Mouse (Mus musculus): ENCODE measurements at regions not wholly inside any gene's neighbourhood (a gene's known extent, or its start where the extent isn't known, plus 50 kb on each side); places are given as distances from the start of the nearest gene placed in this dataset.

DNA sequence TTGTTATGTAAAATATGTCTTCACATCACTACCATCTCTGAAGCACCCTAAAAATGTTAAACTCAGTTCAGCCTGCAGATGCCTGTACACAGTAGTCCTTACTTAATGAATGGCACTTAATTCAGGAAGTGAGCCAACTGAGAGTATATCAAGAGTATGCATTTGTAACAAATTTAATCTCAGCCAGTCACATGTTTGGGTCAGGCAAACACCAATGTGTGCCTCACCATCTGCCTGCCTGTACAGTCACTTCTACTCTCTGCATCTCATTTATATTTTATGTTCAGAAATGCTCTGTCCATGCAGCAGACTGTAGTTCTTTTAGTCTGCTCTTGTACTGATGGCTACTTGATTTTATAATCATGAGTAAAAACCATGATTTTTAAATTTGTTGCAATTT is 1135.1 kb downstream of the Hace1 start:
- Histone ChIP-seq H3K27me3 (ENCODE audit: control insufficient read depth, insufficient read depth, low read length) (no peaks in the 10 kb centered on the region), H3K4me3 (no peak overlapping the region), H3K27ac (no peak overlapping the region), H3K9ac (ENCODE audit: low read depth, low read length) (no peak overlapping the region), H3K4me1 (ENCODE audit: control insufficient read depth, insufficient read depth, low read length) (no peaks in the 10 kb centered on the region), H3K79me2 (replicated peaks; ENCODE audit: control insufficient read depth, insufficient read depth, low read length) (no peaks in the 10 kb centered on the region), H3K36me3 (ENCODE audit: control insufficient read depth, insufficient read depth, low read length) (no peaks in the 10 kb centered on the region)
- TF ChIP-seq CTCF (IDR thresholded peaks at IDR 0.05) (no peak), EP300 (IDR thresholded peaks at IDR 0.05; ENCODE audit: insufficient read depth, low read depth, low read length) (no peak), POLR2A (IDR thresholded peaks at IDR 0.05; ENCODE audit: insufficient read depth, low read depth, low read length) (no peak)
- intact Hi-C loops (cut with DNase I), result no loop called here
- DNase-seq, result no peak

DNA sequence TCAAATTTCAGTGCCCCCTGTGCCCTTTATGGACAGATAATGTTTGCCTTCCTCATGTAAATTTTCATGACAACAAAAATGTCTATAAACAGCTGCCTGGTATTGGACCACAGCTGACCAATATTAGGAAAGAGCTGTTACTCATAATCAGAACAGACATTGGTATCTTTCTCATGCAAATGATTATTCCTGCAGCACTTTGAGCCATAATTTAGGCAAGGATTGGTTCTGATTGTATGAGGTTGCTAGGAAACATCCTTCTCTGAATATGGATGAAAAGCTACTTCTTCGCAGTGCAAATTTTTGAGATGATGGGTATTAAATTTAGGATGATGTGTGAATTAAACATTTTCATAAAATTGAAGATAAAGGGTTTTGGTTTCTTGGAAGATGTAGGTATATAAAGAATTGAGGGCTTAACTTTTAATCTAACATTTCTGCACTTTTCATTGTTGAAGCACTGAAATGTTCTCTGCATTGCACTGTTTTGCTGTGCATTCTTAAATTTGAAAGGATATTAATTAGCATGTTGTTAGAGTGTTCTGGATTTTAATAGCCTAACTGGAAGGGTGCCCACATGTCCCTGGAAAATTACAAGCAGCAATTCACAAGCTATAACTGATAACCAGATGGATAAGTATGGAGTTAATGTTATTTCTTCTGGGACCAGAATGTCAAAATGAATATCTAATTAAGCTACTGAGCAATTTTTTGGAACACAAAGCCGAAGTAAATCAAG is 1140.9 kb downstream of the Hace1 start:
- no peak overlapping the region for H3K9ac ChIP-seq (ENCODE audit: low read depth, low read length)
- no peak for DNase-seq
- no peaks in the 10 kb centered on the region for H3K79me2 ChIP-seq (replicated peaks; ENCODE audit: control insufficient read depth, insufficient read depth, low read length)
- no peaks in the 10 kb centered on the region for H3K36me3 ChIP-seq (ENCODE audit: control insufficient read depth, insufficient read depth, low read length)
- H3K4me1 ChIP-seq (ENCODE audit: control insufficient read depth, insufficient read depth, low read length), result no peaks in the 10 kb centered on the region
- TF ChIP-seq EP300 (IDR thresholded peaks at IDR 0.05; ENCODE audit: insufficient read depth, low read depth, low read length) (no peak), CTCF (IDR thresholded peaks at IDR 0.05) (no peak), POLR2A (IDR thresholded peaks at IDR 0.05; ENCODE audit: insufficient read depth, low read depth, low read length) (no peak)
- WGBS, result 71% methylated on average over 2 of the region's 2 CpGs
- no peaks in the 10 kb centered on the region for H3K27me3 ChIP-seq (ENCODE audit: control insufficient read depth, insufficient read depth, low read length)
- no peak overlapping the region for H3K27ac ChIP-seq
- H3K4me3 ChIP-seq, result no peak overlapping the region
- intact Hi-C loops (cut with DNase I), result no loop called here

DNA sequence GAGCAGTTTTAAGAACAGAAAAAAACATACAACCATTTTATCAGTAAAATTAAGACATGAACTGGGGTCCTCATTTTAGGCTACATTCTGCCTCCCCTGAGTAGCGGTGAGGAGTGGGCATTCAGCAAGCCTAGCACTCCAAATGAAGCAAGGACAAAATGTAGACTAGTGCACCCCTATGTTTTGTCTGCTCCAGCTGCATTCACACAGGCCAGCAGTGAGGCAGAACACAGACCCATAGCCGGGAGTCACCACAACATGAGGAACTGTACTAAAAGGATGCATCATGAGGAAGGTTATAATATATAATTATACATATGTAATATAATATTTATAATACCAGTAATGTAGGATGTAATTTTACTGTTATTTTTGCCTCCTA is 1141.5 kb downstream of the Hace1 start:
- WGBS, result 88% methylated on average over 2 of the region's 2 CpGs
- Histone ChIP-seq H3K4me1 (ENCODE audit: control insufficient read depth, insufficient read depth, low read length) (no peaks in the 10 kb centered on the region), H3K27me3 (ENCODE audit: control insufficient read depth, insufficient read depth, low read length) (no peaks in the 10 kb centered on the region), H3K4me3 (no peak overlapping the region), H3K27ac (no peak overlapping the region), H3K79me2 (replicated peaks; ENCODE audit: control insufficient read depth, insufficient read depth, low read length) (no peaks in the 10 kb centered on the region), H3K36me3 (ENCODE audit: control insufficient read depth, insufficient read depth, low read length) (no peaks in the 10 kb centered on the region), H3K9ac (ENCODE audit: low read depth, low read length) (no peak overlapping the region)
- TF ChIP-seq EP300 (IDR thresholded peaks at IDR 0.05; ENCODE audit: insufficient read depth, low read depth, low read length) (no peak), POLR2A (IDR thresholded peaks at IDR 0.05; ENCODE audit: insufficient read depth, low read depth, low read length) (no peak), CTCF (IDR thresholded peaks at IDR 0.05) (no peak)
- DNase-seq, result no peak
- intact Hi-C loops (cut with DNase I), result no loop called here

DNA sequence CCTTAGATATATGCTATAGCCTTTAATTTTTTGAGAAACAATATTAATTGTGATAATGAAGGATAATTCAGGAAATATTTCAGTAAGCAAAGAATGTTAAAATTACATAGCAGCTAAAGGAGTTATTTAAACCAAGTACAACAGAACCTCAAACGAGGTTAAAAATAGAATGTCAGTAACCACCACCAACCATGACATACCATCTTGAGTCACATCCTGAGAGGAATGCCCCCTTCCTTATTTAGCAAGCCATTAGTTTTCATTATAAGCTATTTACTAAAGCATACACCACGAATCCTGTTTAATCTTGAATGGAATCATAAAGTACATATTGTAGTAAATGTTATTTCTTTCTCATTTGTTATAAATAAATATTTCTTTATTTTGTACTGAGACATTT is 1146.0 kb downstream of the Hace1 start:
- intact Hi-C loops (cut with DNase I), result no loop called here
- H3K36me3 ChIP-seq (ENCODE audit: control insufficient read depth, insufficient read depth, low read length), result no peaks in the 10 kb centered on the region

DNA sequence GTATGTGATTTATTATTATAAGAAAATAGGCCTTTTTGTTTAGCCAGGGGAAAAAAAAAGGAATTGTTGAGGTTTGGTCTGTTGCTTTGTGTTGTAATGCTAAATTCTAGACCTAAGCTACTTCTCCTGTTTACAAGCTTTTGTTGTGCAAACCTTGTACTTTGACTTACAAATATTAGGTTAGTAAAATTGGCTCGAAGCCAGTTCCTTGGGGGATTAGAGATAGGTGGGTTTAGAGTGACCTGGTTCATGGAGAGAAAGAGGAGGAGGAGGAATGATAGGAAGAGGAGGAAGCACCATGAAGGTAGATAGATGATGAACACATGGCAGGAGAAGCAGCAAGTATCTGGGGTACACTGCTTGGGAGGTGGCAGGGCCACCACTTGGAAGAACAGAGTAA is 1153.0 kb downstream of the Hace1 start:
- intact Hi-C loops (cut with DNase I), result no loop called here
- TF ChIP-seq CTCF (IDR thresholded peaks at IDR 0.05) (no peak), POLR2A (IDR thresholded peaks at IDR 0.05; ENCODE audit: insufficient read depth, low read depth, low read length) (no peak), EP300 (IDR thresholded peaks at IDR 0.05; ENCODE audit: insufficient read depth, low read depth, low read length) (no peak)
- Histone ChIP-seq H3K27me3 (ENCODE audit: control insufficient read depth, insufficient read depth, low read length) (no peaks in the 10 kb centered on the region), H3K27ac (no peak overlapping the region), H3K79me2 (replicated peaks; ENCODE audit: control insufficient read depth, insufficient read depth, low read length) (no peaks in the 10 kb centered on the region), H3K4me1 (ENCODE audit: control insufficient read depth, insufficient read depth, low read length) (no peaks in the 10 kb centered on the region), H3K36me3 (ENCODE audit: control insufficient read depth, insufficient read depth, low read length) (no peaks in the 10 kb centered on the region), H3K4me3 (no peak overlapping the region), H3K9ac (ENCODE audit: low read depth, low read length) (no peak overlapping the region)
- WGBS, result 29% methylated on average over 1 of the region's 1 CpGs
- DNase-seq, result no peak

More for the DNA sequence above, 1146.0 kb downstream of the Hace1 start:
- Histone ChIP-seq H3K27me3 (ENCODE audit: control insufficient read depth, insufficient read depth, low read length) (no peaks in the 10 kb centered on the region), H3K4me1 (ENCODE audit: control insufficient read depth, insufficient read depth, low read length) (no peaks in the 10 kb centered on the region), H3K27ac (no peak overlapping the region), H3K9ac (ENCODE audit: low read depth, low read length) (no peak overlapping the region), H3K4me3 (no peak overlapping the region), H3K79me2 (replicated peaks; ENCODE audit: control insufficient read depth, insufficient read depth, low read length) (no peaks in the 10 kb centered on the region)
- 37% methylated on average over 2 of the region's 2 CpGs for WGBS
- TF ChIP-seq EP300 (IDR thresholded peaks at IDR 0.05; ENCODE audit: insufficient read depth, low read depth, low read length), result no peak
- no peak for TF ChIP-seq CTCF (IDR thresholded peaks at IDR 0.05)
- TF ChIP-seq POLR2A (IDR thresholded peaks at IDR 0.05; ENCODE audit: insufficient read depth, low read depth, low read length), result no peak
- no peak for DNase-seq

DNA sequence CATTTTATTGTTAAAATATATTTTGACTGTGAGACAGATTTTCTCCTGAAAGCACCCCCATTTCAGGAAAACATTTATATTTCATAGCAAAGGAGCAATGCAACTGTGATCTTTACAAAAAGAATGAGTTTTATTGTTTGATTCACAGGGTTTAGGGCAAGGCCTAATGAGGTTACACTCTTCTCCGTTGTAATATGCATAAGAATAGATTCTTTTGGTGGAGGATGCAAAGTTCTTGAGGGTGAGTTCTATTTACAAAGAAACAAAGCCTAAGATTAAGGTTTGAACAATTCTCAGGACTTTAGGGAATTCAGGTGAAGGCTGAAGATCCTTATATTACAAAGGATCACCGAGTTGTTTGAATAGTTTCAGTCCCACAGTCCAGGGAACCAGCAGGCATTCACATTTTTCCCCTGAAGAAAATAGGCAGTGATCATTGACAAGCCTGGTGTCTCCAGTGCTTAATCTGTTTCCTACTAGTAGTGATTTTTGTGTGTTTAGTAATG is 1156.2 kb downstream of the Hace1 start:
- Histone ChIP-seq H3K4me1 (ENCODE audit: control insufficient read depth, insufficient read depth, low read length) (no peaks in the 10 kb centered on the region), H3K27me3 (ENCODE audit: control insufficient read depth, insufficient read depth, low read length) (no peaks in the 10 kb centered on the region), H3K4me3 (no peak overlapping the region), H3K36me3 (ENCODE audit: control insufficient read depth, insufficient read depth, low read length) (no peaks in the 10 kb centered on the region), H3K27ac (no peak overlapping the region), H3K79me2 (replicated peaks; ENCODE audit: control insufficient read depth, insufficient read depth, low read length) (no peaks in the 10 kb centered on the region), H3K9ac (ENCODE audit: low read depth, low read length) (no peak overlapping the region)
- WGBS, result 34% methylated on average over 2 of the region's 2 CpGs
- TF ChIP-seq CTCF (IDR thresholded peaks at IDR 0.05) (no peak), POLR2A (IDR thresholded peaks at IDR 0.05; ENCODE audit: insufficient read depth, low read depth, low read length) (no peak)
- DNase-seq, result no peak
- intact Hi-C loops (cut with DNase I), result no loop called here
